Mouse (Mus musculus): ENCODE measurements around the gene Zfp784. TPM values are rescaled to one million over a fixed set of nuclear protein-coding genes. Genes with fewer than 3 reads are reported as not detected.

The Zfp784 gene
- polyA plus RNA-seq, 1 experiment from 2014 or later: 4.6 TPM

GRCm38 (mm10) chr7:4995268-4996002 lies 42.8 kb downstream of the Zfp784 start:
- peak overlapping the region; percentile 81 for H3K9ac ChIP-seq (replicated peaks; ENCODE audit: low read depth, low read length)
- H3K4me2 ChIP-seq (replicated peaks; ENCODE audit: low read depth, low read length): peak overlapping the region; percentile 45
- 4% methylated on average over 19 of the region's 19 CpGs for WGBS
- peaks cover 17% of the 10 kb centered on the region for H3K36me3 ChIP-seq (ENCODE audit: control insufficient read depth, insufficient read depth, low read length)
- H3K4me3 ChIP-seq (ENCODE audit: low read depth, low read length): peak overlapping the region; percentile 72
- no peaks in the 10 kb centered on the region; the same call in 1 of the 2 replicates for H3K4me1 ChIP-seq (ENCODE audit: control insufficient read depth, insufficient read depth, low read length)
- ATAC-seq (ENCODE audit: insufficient number of reproducible peaks, insufficient read depth, low FRiP score, low read depth): no peak; the same call in 1 of the 2 replicates
- H3K9me3 ChIP-seq (ENCODE audit: control insufficient read depth, low read depth, low read length): peaks cover 12% of the 10 kb centered on the region; the same call in 1 of the 2 replicates
- H3K27me3 ChIP-seq (ENCODE audit: control insufficient read depth, insufficient read depth, low read length): no peaks in the 10 kb centered on the region
- H3K27ac ChIP-seq (ENCODE audit: low read length): peak overlapping the region; percentile 59

GRCm38 (mm10) chr7:4993999-4994788 lies 44.1 kb downstream of the Zfp784 start:
- H3K27me3 ChIP-seq (ENCODE audit: control insufficient read depth, insufficient read depth, low read length): no peaks in the 10 kb centered on the region
- H3K9ac ChIP-seq (replicated peaks; ENCODE audit: low read depth, low read length): no peak overlapping the region
- ATAC-seq (ENCODE audit: insufficient number of reproducible peaks, insufficient read depth, low FRiP score, low read depth): no peak
- no peak overlapping the region for H3K27ac ChIP-seq (ENCODE audit: low read length)
- peaks cover 17% of the 10 kb centered on the region for H3K36me3 ChIP-seq (ENCODE audit: control insufficient read depth, insufficient read depth, low read length)
- 60% methylated on average over 50 of the region's 59 CpGs for WGBS
- H3K9me3 ChIP-seq (ENCODE audit: control insufficient read depth, low read depth, low read length): peaks cover 12% of the 10 kb centered on the region; the same call in 1 of the 2 replicates
- no peak overlapping the region; the same call in 1 of the 2 replicates for H3K4me3 ChIP-seq (ENCODE audit: low read depth, low read length)
- H3K4me1 ChIP-seq (ENCODE audit: control insufficient read depth, insufficient read depth, low read length): no peaks in the 10 kb centered on the region; the same call in 1 of the 2 replicates
- H3K4me2 ChIP-seq (replicated peaks; ENCODE audit: low read depth, low read length): peak overlapping the region; percentile 45; the same call in 1 of the 2 replicates

GRCm38 (mm10) chr7:4993347-4993998 lies 44.8 kb downstream of the Zfp784 start:
- H3K4me2 ChIP-seq (replicated peaks; ENCODE audit: low read depth, low read length): no peak overlapping the region
- ATAC-seq (ENCODE audit: insufficient number of reproducible peaks, insufficient read depth, low FRiP score, low read depth): no peak
- 53% methylated on average over 52 of the region's 55 CpGs for WGBS

GRCm38 (mm10) chr7:4988250-4988649 lies 50.0 kb downstream of the Zfp784 start:
- H3K4me3 ChIP-seq (ENCODE audit: low read depth, low read length): no peak overlapping the region
- no peak for ATAC-seq (ENCODE audit: insufficient number of reproducible peaks, insufficient read depth, low FRiP score, low read depth)

More at GRCm38 (mm10) chr7:4993347-4993998, 44.8 kb downstream of the Zfp784 start:
- no peak overlapping the region for H3K27ac ChIP-seq (ENCODE audit: low read length)
- no peaks in the 10 kb centered on the region for H3K27me3 ChIP-seq (ENCODE audit: control insufficient read depth, insufficient read depth, low read length)
- H3K9ac ChIP-seq (replicated peaks; ENCODE audit: low read depth, low read length): no peak overlapping the region
- H3K4me3 ChIP-seq (ENCODE audit: low read depth, low read length): no peak overlapping the region
- peaks cover 17% of the 10 kb centered on the region for H3K36me3 ChIP-seq (ENCODE audit: control insufficient read depth, insufficient read depth, low read length)
- H3K9me3 ChIP-seq (ENCODE audit: control insufficient read depth, low read depth, low read length): peaks cover 12% of the 10 kb centered on the region; the same call in 1 of the 2 replicates
- no peaks in the 10 kb centered on the region; the same call in 1 of the 2 replicates for H3K4me1 ChIP-seq (ENCODE audit: control insufficient read depth, insufficient read depth, low read length)

More at GRCm38 (mm10) chr7:4988250-4988649, 50.0 kb downstream of the Zfp784 start:
- Histone ChIP-seq H3K36me3 (ENCODE audit: control insufficient read depth, insufficient read depth, low read length) (peaks cover 9% of the 10 kb centered on the region), H3K9me3 (ENCODE audit: control insufficient read depth, low read depth, low read length) (no peaks in the 10 kb centered on the region), H3K9ac (replicated peaks; ENCODE audit: low read depth, low read length) (no peak overlapping the region), H3K4me1 (ENCODE audit: control insufficient read depth, insufficient read depth, low read length) (no peaks in the 10 kb centered on the region), H3K27me3 (ENCODE audit: control insufficient read depth, insufficient read depth, low read length) (no peaks in the 10 kb centered on the region), H3K4me2 (replicated peaks; ENCODE audit: low read depth, low read length) (no peak overlapping the region), H3K27ac (ENCODE audit: low read length) (no peak overlapping the region)
- 61% methylated on average over 2 of the region's 2 CpGs for WGBS

Other genes starting within 250 kb of the Zfp784 start
- gene Tmem238, start 248.8 kb downstream of the Zfp784 start, polyA plus RNA-seq (2014; fragmentation: Nextera tagmentation; extraction: Ambion mirVana): 8.7 and 10.6 TPM in 2 replicates
- 301 and 312 TPM in 2 replicates for gene Rpl28, start 245.6 kb downstream of the Zfp784 start, polyA plus RNA-seq (2014; fragmentation: Nextera tagmentation; extraction: Ambion mirVana)
- 318 and 349 TPM in 2 replicates for gene Ube2s, start 225.9 kb downstream of the Zfp784 start, polyA plus RNA-seq (2014; fragmentation: Nextera tagmentation; extraction: Ambion mirVana)
- gene Shisa7, start 193.8 kb downstream of the Zfp784 start, polyA plus RNA-seq (2014; fragmentation: Nextera tagmentation; extraction: Ambion mirVana): 0.70 and 1.0 TPM in 2 replicates
- 7.0 and 7.8 TPM in 2 replicates for gene Isoc2b, start 168.2 kb downstream of the Zfp784 start, polyA plus RNA-seq (2014; fragmentation: Nextera tagmentation; extraction: Ambion mirVana)
- 0.94 and 0.98 TPM in 2 replicates for gene Isoc2a, start 161.3 kb downstream of the Zfp784 start, polyA plus RNA-seq (2014; fragmentation: Nextera tagmentation; extraction: Ambion mirVana)
- not detected in 2 replicates for gene Gm36210, start 131.9 kb downstream of the Zfp784 start, polyA plus RNA-seq (2014; fragmentation: Nextera tagmentation; extraction: Ambion mirVana)
- 4.3 and 4.5 TPM in 2 replicates for gene Zfp628, start 123.2 kb downstream of the Zfp784 start, polyA plus RNA-seq (2014; fragmentation: Nextera tagmentation; extraction: Ambion mirVana)
- 3.5 and 4.0 TPM in 2 replicates for gene Nat14, start 116.4 kb downstream of the Zfp784 start, polyA plus RNA-seq (2014; fragmentation: Nextera tagmentation; extraction: Ambion mirVana)
- 3.3 and 3.9 TPM in 2 replicates for gene Ssc5d, start 112.7 kb downstream of the Zfp784 start, polyA plus RNA-seq (2014; fragmentation: Nextera tagmentation; extraction: Ambion mirVana)
- 0.55 and 1.4 TPM in 2 replicates for gene Sbk2, start 74.0 kb downstream of the Zfp784 start, polyA plus RNA-seq (2014; fragmentation: Nextera tagmentation; extraction: Ambion mirVana)
- 0.07 TPM in 1 of 2 replicates, not detected in the other for gene Sbk3, start 67.3 kb downstream of the Zfp784 start, polyA plus RNA-seq (2014; fragmentation: Nextera tagmentation; extraction: Ambion mirVana)
- 39.5 and 48.8 TPM in 2 replicates for gene Zfp579, start 42.3 kb downstream of the Zfp784 start, polyA plus RNA-seq (2014; fragmentation: Nextera tagmentation; extraction: Ambion mirVana)
- gene Zfp524, start 24.0 kb downstream of the Zfp784 start, polyA plus RNA-seq (2014; fragmentation: Nextera tagmentation; extraction: Ambion mirVana): 14.1 and 18.0 TPM in 2 replicates
- gene Fiz1, start 23.7 kb downstream of the Zfp784 start, polyA plus RNA-seq (2014; fragmentation: Nextera tagmentation; extraction: Ambion mirVana): 33.0 and 35.7 TPM in 2 replicates
- 1.2 and 3.3 TPM in 2 replicates for gene Gm44973, start 22.9 kb downstream of the Zfp784 start, polyA plus RNA-seq (2014; fragmentation: Nextera tagmentation; extraction: Ambion mirVana)
- 8.9 and 9.1 TPM in 2 replicates for gene Zfp865, start 18.1 kb downstream of the Zfp784 start, polyA plus RNA-seq (2014; fragmentation: Nextera tagmentation; extraction: Ambion mirVana)
- 22.4 and 25.0 TPM in 2 replicates for gene Ccdc106, start 17.9 kb downstream of the Zfp784 start, polyA plus RNA-seq (2014; fragmentation: Nextera tagmentation; extraction: Ambion mirVana)
- gene 4632433K11Rik, start 4.3 kb downstream of the Zfp784 start, polyA plus RNA-seq (2014; fragmentation: Nextera tagmentation; extraction: Ambion mirVana): not detected in 2 replicates
- 35.7 and 44.1 TPM in 2 replicates for gene Zfp580, start 13.1 kb upstream of the Zfp784 start, polyA plus RNA-seq (2014; fragmentation: Nextera tagmentation; extraction: Ambion mirVana)
- gene U2af2, start 23.7 kb upstream of the Zfp784 start, polyA plus RNA-seq (2014; fragmentation: Nextera tagmentation; extraction: Ambion mirVana): 106 and 119 TPM in 2 replicates
- gene Epn1, start 41.8 kb upstream of the Zfp784 start, polyA plus RNA-seq (2014; fragmentation: Nextera tagmentation; extraction: Ambion mirVana): 63.2 and 63.4 TPM in 2 replicates
- gene Rfpl4, start 78.5 kb upstream of the Zfp784 start, polyA plus RNA-seq (2014; fragmentation: Nextera tagmentation; extraction: Ambion mirVana): not detected in 2 replicates
- gene Rasl2-9, start 87.5 kb upstream of the Zfp784 start, polyA plus RNA-seq (2014; fragmentation: Nextera tagmentation; extraction: Ambion mirVana): 0.25 TPM in 1 of 2 replicates, not detected in the other
- not detected in 2 replicates for gene Vmn1r55, start 111.2 kb upstream of the Zfp784 start, polyA plus RNA-seq (2014; fragmentation: Nextera tagmentation; extraction: Ambion mirVana)
- gene Vmn1r56, start 158.3 kb upstream of the Zfp784 start, polyA plus RNA-seq (2014; fragmentation: Nextera tagmentation; extraction: Ambion mirVana): not detected in 2 replicates
- gene Vmn1r57, start 180.0 kb upstream of the Zfp784 start, polyA plus RNA-seq (2014; fragmentation: Nextera tagmentation; extraction: Ambion mirVana): not detected in 2 replicates

Data from stomach, embryonic 14.5 days (tissue).